Mouse (Mus musculus): ENCODE results near the gene Cops4. TPM values are rescaled to one million over a fixed set of nuclear protein-coding genes. Genes with fewer than 3 reads are reported as not detected.

Cops4 gene
- polyA plus RNA-seq, 1 experiment from 2014 or later = 212 TPM

DNA sequence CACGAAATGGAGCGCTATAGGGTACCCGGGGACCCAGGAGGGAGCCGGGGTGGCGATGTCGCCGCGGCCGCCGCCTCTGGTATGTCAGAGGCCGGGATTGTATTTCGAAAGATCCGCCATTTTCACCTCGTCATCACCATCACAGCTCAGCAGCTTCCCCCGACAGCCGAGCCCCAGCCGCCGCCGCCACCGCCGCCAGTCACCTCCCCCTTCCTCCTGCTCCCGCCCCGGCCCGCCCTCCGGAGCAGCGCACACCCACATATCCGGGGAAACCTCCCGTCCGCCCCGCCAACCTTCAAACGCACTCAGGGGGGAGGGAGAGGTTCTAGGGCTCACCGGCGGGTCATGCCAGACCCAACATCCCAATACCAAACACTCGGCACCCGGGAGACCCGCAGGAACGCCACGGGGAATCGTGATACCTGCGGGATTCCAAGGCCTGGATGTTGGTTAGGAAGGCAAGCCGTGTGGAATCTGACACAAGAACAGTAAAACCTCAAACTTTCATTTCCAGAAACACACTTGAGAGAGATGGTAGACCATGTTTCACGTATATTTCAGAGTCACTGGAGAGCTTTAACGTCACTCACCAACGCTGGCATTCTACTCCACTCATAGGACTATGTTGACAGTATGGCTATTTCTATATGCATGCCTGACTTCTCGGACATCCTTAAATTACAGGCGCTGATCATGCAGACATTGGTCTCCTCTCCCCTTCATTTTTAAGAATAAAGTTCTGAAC, 19.5 kb upstream of the Cops4 start:
- Histone ChIP-seq H3K9ac (ENCODE audit: low read depth, low read length) (peak overlapping the region; percentile 62), H3K4me2 (replicated peaks; ENCODE audit: low read depth, low read length) (peak overlapping the region; percentile 90), H3K27ac (ENCODE audit: low read depth, low read length) (peak overlapping the region; percentile 60), H3K4me1 (ENCODE audit: control insufficient read depth, insufficient read depth, low read length) (peaks cover 25% of the 10 kb centered on the region), H3K36me3 (ENCODE audit: control insufficient read depth, insufficient read depth, low read length) (no peaks in the 10 kb centered on the region), H3K27me3 (ENCODE audit: control insufficient read depth, insufficient read depth, low read length) (no peaks in the 10 kb centered on the region), H3K4me3 (ENCODE audit: low read length) (peak overlapping the region; percentile 73), H3K9me3 (ENCODE audit: control insufficient read depth, low read length) (no peaks in the 10 kb centered on the region)
- ATAC-seq (ENCODE audit: low FRiP score, low TSS enrichment) = peak; percentile 73
- WGBS = 2% methylated on average over 39 of the region's 46 CpGs

DNA sequence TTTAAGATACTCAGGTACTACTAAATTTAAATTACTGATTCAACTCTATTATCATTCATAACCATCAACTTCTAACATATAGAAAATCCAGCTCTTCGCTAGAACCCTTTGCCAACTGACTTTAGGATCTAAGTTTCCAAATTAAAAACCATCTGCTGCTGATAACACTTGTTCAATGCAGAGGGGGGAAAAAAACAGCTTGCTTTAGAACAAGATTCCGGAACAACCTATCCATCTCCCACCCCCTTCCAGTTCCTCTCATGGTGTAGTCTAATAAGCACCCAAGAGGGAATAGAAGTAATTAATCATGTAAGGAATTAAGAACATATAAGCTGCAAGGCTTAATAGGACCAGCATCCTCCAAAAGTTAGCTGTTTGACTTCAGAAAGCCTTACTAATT, 18.9 kb upstream of the Cops4 start:
- 16% methylated on average over 2 of the region's 2 CpGs for WGBS
- Histone ChIP-seq H3K9ac (ENCODE audit: low read depth, low read length) (peak overlapping the region; percentile 68; the same call in 1 of the 2 replicates), H3K4me1 (ENCODE audit: control insufficient read depth, insufficient read depth, low read length) (peaks cover 25% of the 10 kb centered on the region), H3K27ac (ENCODE audit: low read depth, low read length) (no peak overlapping the region), H3K4me2 (replicated peaks; ENCODE audit: low read depth, low read length) (peak overlapping the region; percentile 90), H3K9me3 (ENCODE audit: control insufficient read depth, low read length) (no peaks in the 10 kb centered on the region), H3K36me3 (ENCODE audit: control insufficient read depth, insufficient read depth, low read length) (no peaks in the 10 kb centered on the region), H3K27me3 (ENCODE audit: control insufficient read depth, insufficient read depth, low read length) (no peaks in the 10 kb centered on the region), H3K4me3 (ENCODE audit: low read length) (peak overlapping the region; percentile 73)
- no peak for ATAC-seq (ENCODE audit: low FRiP score, low TSS enrichment)

DNA sequence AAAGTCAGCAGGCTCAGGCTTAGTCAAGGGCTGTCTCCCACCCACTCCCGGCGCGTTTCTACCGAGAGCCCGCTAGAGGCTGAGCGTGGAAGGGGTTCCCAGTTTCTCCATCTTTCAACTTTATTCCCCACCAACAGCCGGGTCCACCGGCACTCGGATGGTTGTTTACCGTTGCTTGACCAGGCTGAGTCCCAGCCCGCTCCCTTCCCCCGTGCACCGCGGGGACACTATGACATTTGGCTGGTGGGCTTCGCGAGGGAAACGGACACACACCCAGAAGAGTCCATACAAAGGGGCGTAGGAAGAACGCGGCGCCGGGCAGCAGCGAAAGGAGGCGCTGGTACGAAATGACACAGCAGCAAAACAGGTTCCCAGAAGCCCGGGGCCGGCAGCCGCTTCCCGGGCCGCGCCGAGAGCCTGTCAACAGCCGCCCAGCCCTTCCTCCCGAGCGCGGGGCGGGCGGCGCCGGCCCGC, 18.2 kb upstream of the Cops4 start:
- 1% methylated on average over 33 of the region's 41 CpGs for WGBS
- peak overlapping the region; percentile 73 for H3K4me3 ChIP-seq (ENCODE audit: low read length)
- peak overlapping the region; percentile 67; the same call in 1 of the 2 replicates for H3K27ac ChIP-seq (ENCODE audit: low read depth, low read length)
- H3K4me2 ChIP-seq (replicated peaks; ENCODE audit: low read depth, low read length) = peak overlapping the region; percentile 90
- ATAC-seq (ENCODE audit: low FRiP score, low TSS enrichment) = peak; percentile 9
- H3K9me3 ChIP-seq (ENCODE audit: control insufficient read depth, low read length) = no peaks in the 10 kb centered on the region
- no peaks in the 10 kb centered on the region for H3K36me3 ChIP-seq (ENCODE audit: control insufficient read depth, insufficient read depth, low read length)
- H3K4me1 ChIP-seq (ENCODE audit: control insufficient read depth, insufficient read depth, low read length) = peaks cover 21% of the 10 kb centered on the region
- H3K27me3 ChIP-seq (ENCODE audit: control insufficient read depth, insufficient read depth, low read length) = no peaks in the 10 kb centered on the region
- H3K9ac ChIP-seq (ENCODE audit: low read depth, low read length) = peak overlapping the region; percentile 68

DNA sequence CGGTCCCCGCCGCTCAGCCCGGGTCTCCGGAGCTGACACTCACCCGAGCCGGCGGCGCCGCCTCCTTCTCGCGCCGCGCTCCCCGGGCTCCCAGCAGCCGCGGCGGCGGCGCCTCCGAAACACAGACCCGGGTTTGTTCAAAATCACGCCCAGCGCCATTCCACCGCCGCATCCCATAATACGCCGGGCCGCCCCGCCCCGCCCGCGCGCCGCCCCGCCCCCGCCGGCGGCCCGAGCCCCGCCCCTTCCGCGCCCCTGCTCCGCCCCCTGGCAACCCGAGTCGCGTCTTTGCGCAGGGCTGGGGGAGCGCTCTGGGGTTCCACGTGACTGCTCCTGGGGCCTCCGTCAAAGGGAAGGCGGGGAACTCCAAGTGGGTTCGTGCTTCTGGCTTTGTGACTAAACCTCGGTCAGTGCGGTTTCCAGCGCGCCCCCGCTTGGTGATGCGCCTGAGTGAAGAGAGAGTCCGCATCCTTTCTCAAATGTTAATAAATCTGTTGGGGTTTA, 17.6 kb upstream of the Cops4 start, which contains the start of gene Lin54:
Lin54 (minus strand) TSS at position 182 of the 504 bp plus-strand sequence.
- Histone ChIP-seq H3K27ac (ENCODE audit: low read depth, low read length) (peak within 1 kb of the TSS; percentile 67; the same call in 1 of the 2 replicates), H3K4me2 (replicated peaks; ENCODE audit: low read depth, low read length) (peak within 1 kb of the TSS; percentile 90), H3K4me3 (ENCODE audit: low read length) (peak within 1 kb of the TSS; percentile 73), H3K36me3 (ENCODE audit: control insufficient read depth, insufficient read depth, low read length) (no peaks in the 10 kb centered on the region), H3K27me3 (ENCODE audit: control insufficient read depth, insufficient read depth, low read length) (no peaks in the 10 kb centered on the region), H3K4me1 (ENCODE audit: control insufficient read depth, insufficient read depth, low read length) (peaks cover 17% of the 10 kb centered on the region), H3K9ac (ENCODE audit: low read depth, low read length) (peak within 1 kb of the TSS; percentile 68), H3K9me3 (ENCODE audit: control insufficient read depth, low read length) (no peaks in the 10 kb centered on the region)
- WGBS = under 1% methylated on average over 56 of the region's 60 CpGs
- ATAC-seq (ENCODE audit: low FRiP score, low TSS enrichment) = peak; percentile 96

DNA sequence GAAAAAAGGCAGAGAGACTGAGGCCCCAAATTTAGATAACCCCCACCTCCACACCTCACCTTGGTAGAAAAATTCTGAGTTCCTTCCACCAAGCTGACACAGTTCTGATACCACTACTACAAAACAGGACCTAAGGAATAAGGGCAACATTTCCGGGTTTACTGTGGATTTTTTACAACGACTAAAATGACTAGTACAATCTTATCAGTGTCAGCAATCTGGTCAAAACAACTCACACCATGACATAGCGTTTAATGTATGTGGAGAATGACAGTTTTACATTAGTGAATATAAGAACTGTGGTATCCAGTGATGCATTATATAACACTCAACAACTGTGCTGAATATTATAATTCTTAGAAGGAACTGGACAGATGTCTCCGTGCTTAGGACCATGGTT, 16.8 kb upstream of the Cops4 start:
- Histone ChIP-seq H3K4me2 (replicated peaks; ENCODE audit: low read depth, low read length) (peak overlapping the region; percentile 45; the same call in 1 of the 2 replicates), H3K9ac (ENCODE audit: low read depth, low read length) (no peak overlapping the region; the same call in 1 of the 2 replicates), H3K36me3 (ENCODE audit: control insufficient read depth, insufficient read depth, low read length) (no peaks in the 10 kb centered on the region), H3K4me1 (ENCODE audit: control insufficient read depth, insufficient read depth, low read length) (peaks cover 17% of the 10 kb centered on the region), H3K4me3 (ENCODE audit: low read length) (peak overlapping the region; percentile 73; the same call in 1 of the 2 replicates), H3K27ac (ENCODE audit: low read depth, low read length) (no peak overlapping the region), H3K27me3 (ENCODE audit: control insufficient read depth, insufficient read depth, low read length) (no peaks in the 10 kb centered on the region), H3K9me3 (ENCODE audit: control insufficient read depth, low read length) (no peaks in the 10 kb centered on the region)
- no peak for ATAC-seq (ENCODE audit: low FRiP score, low TSS enrichment)
- 66% methylated on average over 4 of the region's 4 CpGs for WGBS

DNA sequence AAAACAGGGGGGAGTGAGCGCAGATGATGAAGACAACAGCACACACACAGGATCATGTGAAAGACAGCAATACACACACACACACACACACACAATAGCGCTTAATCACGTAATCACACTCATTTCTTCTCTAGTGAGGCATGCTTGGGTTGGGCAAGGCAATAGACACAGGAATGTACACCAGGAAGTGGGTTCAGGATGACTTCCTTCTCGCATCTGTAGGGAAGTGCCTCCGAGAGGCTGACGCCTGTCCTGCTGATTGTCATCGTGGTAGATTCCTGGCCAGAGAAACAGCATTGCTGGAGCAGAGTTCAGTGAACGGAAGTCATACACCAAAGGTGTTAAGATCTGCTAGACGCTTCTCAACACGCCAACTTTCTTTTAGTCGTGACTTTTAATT, 8.9 kb upstream of the Cops4 start:
- 72% methylated on average over 11 of the region's 11 CpGs for WGBS
- H3K9me3 ChIP-seq (ENCODE audit: control insufficient read depth, low read length) = no peaks in the 10 kb centered on the region
- H3K4me2 ChIP-seq (replicated peaks; ENCODE audit: low read depth, low read length) = no peak overlapping the region
- no peaks in the 10 kb centered on the region for H3K4me1 ChIP-seq (ENCODE audit: control insufficient read depth, insufficient read depth, low read length)
- no peak overlapping the region for H3K4me3 ChIP-seq (ENCODE audit: low read length)
- no peaks in the 10 kb centered on the region for H3K36me3 ChIP-seq (ENCODE audit: control insufficient read depth, insufficient read depth, low read length)
- no peaks in the 10 kb centered on the region for H3K27me3 ChIP-seq (ENCODE audit: control insufficient read depth, insufficient read depth, low read length)
- no peak overlapping the region for H3K27ac ChIP-seq (ENCODE audit: low read depth, low read length)
- ATAC-seq (ENCODE audit: low FRiP score, low TSS enrichment) = no peak
- H3K9ac ChIP-seq (ENCODE audit: low read depth, low read length) = no peak overlapping the region

DNA sequence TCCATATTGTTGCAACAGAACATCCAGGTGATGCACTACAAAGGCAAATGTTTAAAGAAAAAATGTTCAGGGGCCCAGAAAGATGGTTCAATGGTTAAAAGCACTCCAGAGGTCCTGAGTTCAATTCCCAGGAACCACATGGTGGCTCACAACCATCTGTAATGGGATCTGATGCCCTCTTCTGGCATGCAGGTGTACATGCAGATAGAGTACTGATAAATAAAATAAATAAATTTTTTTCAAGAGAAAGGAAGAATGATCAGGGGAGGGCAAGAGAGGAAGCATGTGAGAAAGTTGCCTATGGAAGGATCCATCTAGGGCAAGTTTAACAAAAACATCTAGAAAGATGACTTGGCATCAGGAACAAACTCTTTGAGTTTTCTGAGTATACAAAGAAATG, 5.5 kb upstream of the Cops4 start:
- Histone ChIP-seq H3K27me3 (ENCODE audit: control insufficient read depth, insufficient read depth, low read length) (no peaks in the 10 kb centered on the region), H3K9ac (ENCODE audit: low read depth, low read length) (no peak overlapping the region), H3K4me3 (ENCODE audit: low read length) (no peak overlapping the region), H3K36me3 (ENCODE audit: control insufficient read depth, insufficient read depth, low read length) (no peaks in the 10 kb centered on the region), H3K4me2 (replicated peaks; ENCODE audit: low read depth, low read length) (no peak overlapping the region), H3K9me3 (ENCODE audit: control insufficient read depth, low read length) (no peaks in the 10 kb centered on the region), H3K27ac (ENCODE audit: low read depth, low read length) (no peak overlapping the region), H3K4me1 (ENCODE audit: control insufficient read depth, insufficient read depth, low read length) (no peaks in the 10 kb centered on the region)
- no peak for ATAC-seq (ENCODE audit: low FRiP score, low TSS enrichment)

DNA sequence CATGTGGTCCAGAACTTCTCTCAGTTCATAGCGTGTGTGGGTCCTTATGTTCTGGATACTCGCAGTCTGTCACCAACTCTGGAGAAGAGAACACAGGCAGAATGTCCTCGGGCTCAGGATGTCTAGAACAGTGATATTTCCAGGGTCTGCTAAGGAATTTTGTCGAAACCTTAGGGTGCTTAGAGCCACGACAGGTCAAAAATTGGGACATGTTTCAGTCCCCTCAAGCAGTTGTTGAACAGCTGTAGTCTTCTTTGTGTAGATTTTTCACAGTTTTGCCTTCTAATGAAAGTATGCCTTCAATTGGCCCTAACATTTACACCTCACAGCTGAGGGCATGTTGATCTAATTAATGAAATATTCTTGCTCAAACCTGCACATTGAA, 910 bp downstream of the Cops4 start:
- Histone ChIP-seq H3K36me3 (ENCODE audit: control insufficient read depth, insufficient read depth, low read length) (no peaks in the 10 kb centered on the region), H3K9me3 (ENCODE audit: control insufficient read depth, low read length) (no peaks in the 10 kb centered on the region), H3K4me2 (replicated peaks; ENCODE audit: low read depth, low read length) (peak overlapping the region; percentile 55), H3K4me3 (ENCODE audit: low read length) (peak overlapping the region; percentile 66), H3K27me3 (ENCODE audit: control insufficient read depth, insufficient read depth, low read length) (no peaks in the 10 kb centered on the region), H3K9ac (ENCODE audit: low read depth, low read length) (peak overlapping the region; percentile 84), H3K27ac (ENCODE audit: low read depth, low read length) (peak overlapping the region; percentile 53), H3K4me1 (ENCODE audit: control insufficient read depth, insufficient read depth, low read length) (peaks cover 12% of the 10 kb centered on the region)
- WGBS = 8% methylated on average over 5 of the region's 5 CpGs
- ATAC-seq (ENCODE audit: low FRiP score, low TSS enrichment) = no peak

DNA sequence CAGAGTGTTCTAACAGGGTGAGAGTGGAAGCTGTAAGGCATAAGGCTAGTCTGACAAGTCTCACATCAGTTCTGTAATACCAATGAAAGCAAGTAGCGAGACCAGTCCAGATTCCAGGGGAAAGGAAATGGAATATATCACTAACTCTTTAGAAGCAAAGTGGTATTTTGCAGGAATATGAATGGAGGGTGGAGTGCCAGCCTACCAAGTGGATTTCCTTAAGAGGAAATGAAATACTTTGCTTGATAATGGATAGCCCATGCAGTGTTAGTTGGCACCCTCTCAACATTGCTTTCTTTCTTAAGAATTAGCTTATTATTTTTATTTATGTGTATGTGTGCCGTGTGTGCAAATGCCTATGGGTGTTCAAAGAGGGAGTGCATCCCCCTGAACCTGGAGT, 2.1 kb downstream of the Cops4 start:
- Histone ChIP-seq H3K4me3 (ENCODE audit: low read length) (no peak overlapping the region), H3K4me2 (replicated peaks; ENCODE audit: low read depth, low read length) (no peak overlapping the region), H3K27me3 (ENCODE audit: control insufficient read depth, insufficient read depth, low read length) (no peaks in the 10 kb centered on the region), H3K36me3 (ENCODE audit: control insufficient read depth, insufficient read depth, low read length) (peaks cover 7% of the 10 kb centered on the region; the same call in 1 of the 2 replicates), H3K27ac (ENCODE audit: low read depth, low read length) (no peak overlapping the region), H3K9ac (ENCODE audit: low read depth, low read length) (no peak overlapping the region), H3K4me1 (ENCODE audit: control insufficient read depth, insufficient read depth, low read length) (peaks cover 12% of the 10 kb centered on the region), H3K9me3 (ENCODE audit: control insufficient read depth, low read length) (no peaks in the 10 kb centered on the region)
- no peak for ATAC-seq (ENCODE audit: low FRiP score, low TSS enrichment)
- WGBS = 83% methylated on average over 2 of the region's 2 CpGs

Measured in kidney, embryonic 14.5 days (tissue).